Mouse (Mus musculus): ENCODE measurements around the gene Larp6. TPM values are rescaled to one million over a fixed set of nuclear protein-coding genes. Genes with fewer than 3 reads are reported as not detected.

Gene Larp6
- polyA plus RNA-seq, 1 experiment from 2014 or later, result 4.7 TPM

DNA sequence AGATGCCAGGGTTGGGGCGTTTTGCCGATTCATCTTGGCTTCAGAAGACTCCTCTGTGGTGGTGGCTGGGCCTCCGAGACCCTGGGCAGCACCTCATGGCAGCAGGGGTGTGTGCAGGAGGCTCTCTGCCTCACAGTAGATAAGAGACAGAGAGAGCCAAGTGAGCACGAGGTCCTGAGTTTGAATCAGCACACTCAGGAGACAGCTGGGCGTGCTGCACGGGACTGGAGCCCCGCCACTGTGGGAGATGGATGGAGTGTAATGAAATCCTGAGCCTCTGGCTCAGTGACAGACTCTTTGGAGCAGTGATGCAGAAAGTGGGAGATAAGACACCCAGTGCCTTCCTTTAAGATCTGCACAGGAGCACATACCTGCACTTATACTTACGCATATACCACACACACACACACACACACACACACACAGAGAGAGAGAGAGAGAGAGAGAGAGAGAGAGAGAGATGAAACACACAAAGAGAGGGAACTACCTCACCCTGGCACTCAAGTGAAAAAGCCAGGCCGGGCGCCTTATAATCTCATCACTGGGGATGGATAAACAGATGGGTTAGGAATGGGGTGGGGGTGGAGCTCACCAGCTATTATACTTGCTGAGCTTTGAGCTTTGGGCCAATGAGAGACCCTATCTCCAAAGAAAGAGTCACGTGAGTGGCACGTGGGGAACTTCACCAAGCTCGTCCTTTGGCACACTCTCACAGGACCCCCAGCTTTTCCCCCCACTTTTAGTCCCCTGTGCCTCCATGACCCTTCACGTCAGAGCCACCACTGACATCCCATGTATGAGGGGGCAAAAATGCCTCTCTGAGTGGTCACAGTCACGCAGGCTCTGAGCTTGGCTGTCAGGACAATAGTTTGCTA lies 44.3 kb downstream of the Larp6 start:
- H3K27me3 ChIP-seq (replicated peaks; ENCODE audit: control insufficient read depth, insufficient read depth, low read length), result no peaks in the 10 kb centered on the region
- H3K9ac ChIP-seq (ENCODE audit: low read depth, low read length), result no peak overlapping the region
- H3K27ac ChIP-seq (replicated peaks; ENCODE audit: low read depth, low read length), result no peak overlapping the region
- H3K4me3 ChIP-seq (ENCODE audit: low read depth, low read length), result no peak overlapping the region
- ATAC-seq (ENCODE audit: low read depth) (no peak), DNase-seq (ENCODE audit: low spot score) (no peak)
- 71% methylated on average over 15 of the region's 15 CpGs for WGBS
- H3K36me3 ChIP-seq (ENCODE audit: control insufficient read depth, insufficient read depth, low read length), result no peaks in the 10 kb centered on the region
- H3K4me2 ChIP-seq (ENCODE audit: low read depth, low read length), result no peak overlapping the region
- H3K4me1 ChIP-seq (ENCODE audit: control insufficient read depth, insufficient read depth, low read length), result peaks cover 12% of the 10 kb centered on the region; the same call in 1 of the 2 replicates
- H3K9me3 ChIP-seq (ENCODE audit: control insufficient read depth, low read length), result no peaks in the 10 kb centered on the region

DNA sequence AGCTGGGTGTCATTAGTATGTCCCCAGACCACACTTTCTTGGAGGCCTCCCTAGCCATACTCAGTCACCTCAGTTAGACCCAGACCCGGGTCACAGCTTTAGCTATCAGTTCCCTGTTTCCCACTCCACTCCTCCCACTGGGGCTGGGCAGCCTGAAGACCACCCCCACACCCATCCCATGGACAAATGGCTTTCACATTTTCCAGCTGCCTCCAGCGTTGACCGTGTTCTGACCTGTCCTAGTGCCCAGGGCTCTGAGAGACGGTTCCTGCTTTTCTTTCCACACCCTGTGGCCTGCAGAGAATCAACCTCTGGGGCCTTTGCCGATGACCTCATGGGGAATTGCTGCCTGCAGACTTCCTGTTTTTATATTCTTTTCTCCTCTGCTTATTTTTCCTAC lies 45.0 kb downstream of the Larp6 start:
- WGBS, result 15% methylated on average over 5 of the region's 5 CpGs
- H3K4me2 ChIP-seq (ENCODE audit: low read depth, low read length), result no peak overlapping the region
- H3K4me3 ChIP-seq (ENCODE audit: low read depth, low read length), result no peak overlapping the region
- H3K36me3 ChIP-seq (ENCODE audit: control insufficient read depth, insufficient read depth, low read length), result no peaks in the 10 kb centered on the region
- no peaks in the 10 kb centered on the region for H3K9me3 ChIP-seq (ENCODE audit: control insufficient read depth, low read length)
- H3K27me3 ChIP-seq (replicated peaks; ENCODE audit: control insufficient read depth, insufficient read depth, low read length), result no peaks in the 10 kb centered on the region
- DNase-seq (ENCODE audit: low spot score) (peak; percentile 39), ATAC-seq (ENCODE audit: low read depth) (0 out of 2 replicates have a peak, but pooled peaks have one; percentile 33)
- H3K27ac ChIP-seq (replicated peaks; ENCODE audit: low read depth, low read length), result no peak overlapping the region
- H3K9ac ChIP-seq (ENCODE audit: low read depth, low read length), result no peak overlapping the region
- peaks cover 12% of the 10 kb centered on the region; the same call in 1 of the 2 replicates for H3K4me1 ChIP-seq (ENCODE audit: control insufficient read depth, insufficient read depth, low read length)

- ATAC-seq (ENCODE audit: low read depth) (no peak), DNase-seq (ENCODE audit: low spot score) (peak; percentile 49)
- no peak overlapping the region for H3K9ac ChIP-seq (ENCODE audit: low read depth, low read length)
- no peak overlapping the region for H3K4me2 ChIP-seq (ENCODE audit: low read depth, low read length)
- H3K9me3 ChIP-seq (ENCODE audit: control insufficient read depth, low read length), result no peaks in the 10 kb centered on the region
- H3K36me3 ChIP-seq (ENCODE audit: control insufficient read depth, insufficient read depth, low read length), result no peaks in the 10 kb centered on the region
- no peak overlapping the region for H3K4me3 ChIP-seq (ENCODE audit: low read depth, low read length)
- H3K4me1 ChIP-seq (ENCODE audit: control insufficient read depth, insufficient read depth, low read length), result peaks cover 12% of the 10 kb centered on the region; the same call in 1 of the 2 replicates
- no peak overlapping the region for H3K27ac ChIP-seq (replicated peaks; ENCODE audit: low read depth, low read length)
- WGBS, result 49% methylated on average over 10 of the region's 10 CpGs
- H3K27me3 ChIP-seq (replicated peaks; ENCODE audit: control insufficient read depth, insufficient read depth, low read length), result no peaks in the 10 kb centered on the region
Observed at GRCm38 (mm10) chr9:60759436-60760007, 46.7 kb downstream of the Larp6 start.

- 17% methylated on average over 2 of the region's 2 CpGs for WGBS
- H3K4me3 ChIP-seq (ENCODE audit: low read depth, low read length), result no peak overlapping the region
Observed at GRCm38 (mm10) chr9:60765181-60765580, 52.4 kb downstream of the Larp6 start.

DNA sequence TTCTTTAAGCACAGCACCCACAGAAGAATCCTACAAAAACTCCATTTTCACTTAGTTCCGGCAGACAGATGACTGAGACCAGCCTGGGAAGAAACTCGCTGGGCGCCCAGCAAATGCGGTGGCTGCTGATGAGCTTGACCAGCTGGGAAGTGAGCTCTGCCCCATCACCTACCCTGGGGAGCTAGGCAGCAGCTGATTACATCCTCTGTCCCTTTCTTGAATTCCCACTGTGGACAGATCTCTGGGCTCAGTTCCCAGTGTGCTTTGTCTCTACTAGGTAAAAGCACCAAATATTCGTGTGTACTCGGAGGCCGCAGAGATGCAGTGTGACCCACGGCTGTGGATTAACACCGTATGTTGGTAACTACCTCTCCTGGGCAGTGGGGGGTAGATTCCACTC lies 55.6 kb downstream of the Larp6 start:
- no peak overlapping the region for H3K4me2 ChIP-seq (ENCODE audit: low read depth, low read length)
- H3K4me3 ChIP-seq (ENCODE audit: low read depth, low read length), result no peak overlapping the region
- no peaks in the 10 kb centered on the region for H3K9me3 ChIP-seq (ENCODE audit: control insufficient read depth, low read length)
- H3K36me3 ChIP-seq (ENCODE audit: control insufficient read depth, insufficient read depth, low read length), result no peaks in the 10 kb centered on the region
- 58% methylated on average over 9 of the region's 9 CpGs for WGBS
- H3K9ac ChIP-seq (ENCODE audit: low read depth, low read length), result no peak overlapping the region
- no peaks in the 10 kb centered on the region for H3K27me3 ChIP-seq (replicated peaks; ENCODE audit: control insufficient read depth, insufficient read depth, low read length)
- ATAC-seq (ENCODE audit: low read depth), result no peak; the same call in 1 of the 2 replicates
- peak; percentile 27 for DNase-seq (ENCODE audit: low spot score)
- H3K27ac ChIP-seq (replicated peaks; ENCODE audit: low read depth, low read length), result no peak overlapping the region
- peaks cover 8% of the 10 kb centered on the region; the same call in 1 of the 2 replicates for H3K4me1 ChIP-seq (ENCODE audit: control insufficient read depth, insufficient read depth, low read length)

More at GRCm38 (mm10) chr9:60765181-60765580, 52.4 kb downstream of the Larp6 start:
- H3K9me3 ChIP-seq (ENCODE audit: control insufficient read depth, low read length), result no peaks in the 10 kb centered on the region
- no peaks in the 10 kb centered on the region for H3K27me3 ChIP-seq (replicated peaks; ENCODE audit: control insufficient read depth, insufficient read depth, low read length)
- peak; percentile 11 for DNase-seq (ENCODE audit: low spot score)
- no peak for ATAC-seq (ENCODE audit: low read depth)
- no peaks in the 10 kb centered on the region for H3K36me3 ChIP-seq (ENCODE audit: control insufficient read depth, insufficient read depth, low read length)
- H3K27ac ChIP-seq (replicated peaks; ENCODE audit: low read depth, low read length), result no peak overlapping the region
- no peak overlapping the region for H3K9ac ChIP-seq (ENCODE audit: low read depth, low read length)
- H3K4me1 ChIP-seq (ENCODE audit: control insufficient read depth, insufficient read depth, low read length), result peaks cover 8% of the 10 kb centered on the region; the same call in 1 of the 2 replicates
- H3K4me2 ChIP-seq (ENCODE audit: low read depth, low read length), result no peak overlapping the region

DNA sequence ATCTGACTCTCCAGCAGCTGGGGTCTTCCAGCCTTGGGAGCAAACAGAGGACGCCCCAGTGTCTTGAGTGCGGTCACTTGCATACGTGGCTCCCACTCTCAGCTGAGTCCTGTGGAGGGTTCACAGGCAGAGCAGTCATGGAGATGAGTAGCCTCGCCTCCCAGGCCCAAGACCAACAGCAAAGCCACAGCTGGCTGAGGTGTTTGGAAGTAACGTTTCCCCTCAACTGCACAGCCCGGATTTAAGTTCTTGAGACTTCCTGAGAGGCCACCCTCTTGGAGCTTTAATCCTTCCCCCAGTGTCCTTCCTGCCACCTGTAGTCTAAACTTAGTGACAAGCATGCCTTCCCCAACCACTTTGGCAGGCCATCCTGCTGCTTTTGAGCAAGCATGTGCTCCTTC lies 56.9 kb downstream of the Larp6 start:
- no peak overlapping the region for H3K4me3 ChIP-seq (ENCODE audit: low read depth, low read length)
- peaks cover 8% of the 10 kb centered on the region; the same call in 1 of the 2 replicates for H3K4me1 ChIP-seq (ENCODE audit: control insufficient read depth, insufficient read depth, low read length)
- DNase-seq (ENCODE audit: low spot score) (peak; percentile 27), ATAC-seq (ENCODE audit: low read depth) (no peak)
- 61% methylated on average over 6 of the region's 6 CpGs for WGBS
- H3K9ac ChIP-seq (ENCODE audit: low read depth, low read length), result no peak overlapping the region
- no peak overlapping the region for H3K27ac ChIP-seq (replicated peaks; ENCODE audit: low read depth, low read length)
- no peaks in the 10 kb centered on the region for H3K9me3 ChIP-seq (ENCODE audit: control insufficient read depth, low read length)
- H3K27me3 ChIP-seq (replicated peaks; ENCODE audit: control insufficient read depth, insufficient read depth, low read length), result no peaks in the 10 kb centered on the region
- no peaks in the 10 kb centered on the region for H3K36me3 ChIP-seq (ENCODE audit: control insufficient read depth, insufficient read depth, low read length)
- H3K4me2 ChIP-seq (ENCODE audit: low read depth, low read length), result no peak overlapping the region

GRCm38 (mm10) chr9:60773713-60774112 lies 60.9 kb downstream of the Larp6 start:
- Histone ChIP-seq H3K27me3 (replicated peaks; ENCODE audit: control insufficient read depth, insufficient read depth, low read length) (no peaks in the 10 kb centered on the region), H3K4me2 (ENCODE audit: low read depth, low read length) (no peak overlapping the region), H3K4me3 (ENCODE audit: low read depth, low read length) (no peak overlapping the region), H3K36me3 (ENCODE audit: control insufficient read depth, insufficient read depth, low read length) (no peaks in the 10 kb centered on the region), H3K9me3 (ENCODE audit: control insufficient read depth, low read length) (no peaks in the 10 kb centered on the region), H3K27ac (replicated peaks; ENCODE audit: low read depth, low read length) (no peak overlapping the region), H3K9ac (ENCODE audit: low read depth, low read length) (no peak overlapping the region), H3K4me1 (ENCODE audit: control insufficient read depth, insufficient read depth, low read length) (peaks cover 8% of the 10 kb centered on the region; the same call in 1 of the 2 replicates)
- WGBS, result 77% methylated on average over 2 of the region's 2 CpGs
- DNase-seq (ENCODE audit: low spot score) (no peak), ATAC-seq (ENCODE audit: low read depth) (no peak)

DNA sequence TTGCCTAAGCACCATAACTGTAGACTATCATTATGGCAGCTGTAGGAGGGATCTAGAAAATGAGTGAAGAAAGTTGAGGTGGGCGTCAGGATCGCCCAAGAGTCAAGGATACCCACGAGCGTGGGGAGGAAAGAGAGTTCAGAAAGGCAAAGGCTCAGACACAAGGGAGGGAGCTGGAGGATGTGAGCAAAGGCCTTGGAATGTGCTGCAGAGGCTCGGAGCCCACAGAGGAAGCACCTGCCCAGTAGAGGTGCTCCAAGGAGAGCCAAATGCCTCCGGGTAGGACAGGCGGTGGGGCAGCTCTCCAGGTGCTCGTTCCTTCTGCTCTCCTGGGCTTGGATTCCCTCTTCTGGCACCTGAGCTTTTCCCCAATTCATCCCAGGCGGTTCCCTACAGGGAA lies 64.1 kb downstream of the Larp6 start:
- H3K27me3 ChIP-seq (replicated peaks; ENCODE audit: control insufficient read depth, insufficient read depth, low read length), result no peaks in the 10 kb centered on the region
- no peak overlapping the region for H3K27ac ChIP-seq (replicated peaks; ENCODE audit: low read depth, low read length)
- H3K9me3 ChIP-seq (ENCODE audit: control insufficient read depth, low read length), result no peaks in the 10 kb centered on the region
- no peak overlapping the region for H3K4me2 ChIP-seq (ENCODE audit: low read depth, low read length)
- H3K4me3 ChIP-seq (ENCODE audit: low read depth, low read length), result no peak overlapping the region
- H3K9ac ChIP-seq (ENCODE audit: low read depth, low read length), result no peak overlapping the region
- no peaks in the 10 kb centered on the region for H3K36me3 ChIP-seq (ENCODE audit: control insufficient read depth, insufficient read depth, low read length)
- ATAC-seq (ENCODE audit: low read depth), result no peak
- no peak for DNase-seq (ENCODE audit: low spot score)
- H3K4me1 ChIP-seq (ENCODE audit: control insufficient read depth, insufficient read depth, low read length), result no peaks in the 10 kb centered on the region
- WGBS, result 80% methylated on average over 8 of the region's 9 CpGs
